Mouse (Mus musculus): ENCODE measurements around the gene Bud23.

DNA sequence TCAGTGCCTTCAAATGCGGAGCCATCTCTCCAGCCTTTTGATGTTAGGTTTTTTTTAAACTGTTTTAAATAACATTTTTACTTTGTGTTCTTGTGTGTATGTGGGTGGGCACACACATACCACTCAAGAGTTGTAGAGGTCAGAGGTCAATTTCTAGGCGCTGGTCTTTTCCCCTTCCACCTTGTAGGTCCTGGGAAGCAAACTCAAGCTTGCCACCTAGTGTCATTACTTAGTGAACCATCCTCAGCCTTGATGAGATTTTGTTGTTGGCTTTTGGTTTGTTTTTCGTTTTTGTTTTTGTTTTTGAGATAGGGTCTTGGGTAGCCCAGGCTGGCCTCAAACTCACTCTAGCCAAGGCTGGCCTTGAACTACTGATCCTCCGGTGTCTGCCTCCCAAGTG, 10.9 kb upstream of the Bud23 start:
- no peak for TF ChIP-seq CTCF (IDR thresholded peaks at IDR 0.05; ENCODE audit: extremely low read depth, insufficient read depth, insufficient read length, insufficient replicate concordance)
- TF ChIP-seq POLR2A (IDR thresholded peaks at IDR 0.05; ENCODE audit: low read depth, low read length), result no peak
